Comparison of ENCODE assay signal across 24 mouse cellular contexts in the genomic region with DNA sequence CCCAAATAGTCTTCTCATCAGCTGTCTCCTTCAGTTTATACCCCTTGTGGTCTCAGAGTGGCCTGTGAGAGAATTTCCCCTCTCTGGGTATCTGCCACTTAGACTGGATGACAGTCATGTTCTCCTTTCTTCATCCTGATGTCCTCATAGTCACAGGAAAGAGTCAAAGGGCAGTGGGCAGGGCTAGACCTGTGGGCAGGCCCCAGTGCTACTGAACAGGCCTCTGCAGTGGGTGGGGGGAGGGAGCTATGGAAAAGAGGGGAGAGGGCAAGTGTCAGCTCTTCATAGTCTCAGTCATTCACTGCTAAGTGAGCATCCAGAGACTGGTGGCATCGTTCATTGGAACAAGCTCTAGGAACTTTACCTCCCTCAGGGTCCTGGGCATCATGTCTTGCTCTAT. TPM values are rescaled to one million over a fixed set of nuclear protein-coding genes. Genes with fewer than 3 reads are reported as not detected.
DNase-seq lines count a peak whose midpoint lies in the region; ATAC-seq and TF ChIP-seq lines count a peak whose summit lies in the region.
"Had no signal": no experiment of that assay in that cellular context is flagged by ENCODE, and none has a peak within 500 bp of the region (broad histone marks: within the 10 kb centered on the region; RNA-seq: fewer than 3 reads in every experiment).

Gene Awat1 (plus strand): TSS at position 301 of the 400 bp plus-strand sequence.

- no peak for TF ChIP-seq CTCF in lung, adult 2 months (IDR thresholded peaks at IDR 0.05; ENCODE audit: insufficient read depth, low read length)

- 86% methylated on average over 1 of the region's 1 CpGs for WGBS in lung, adult 2 months

- TF ChIP-seq POLR2A in lung, adult 2 months (IDR thresholded peaks at IDR 0.05; ENCODE audit: borderline replicate concordance, extremely low read depth, low read depth, low read length) = no peak

- DNase-seq in lung, adult 2 months = no peak
- DNase-seq: adrenal gland, adult 2 months; adrenal gland, adult 8-10 months; adrenal gland, postnatal 10 days; adrenal gland, postnatal 14 days; adrenal gland, postnatal 25 days; adrenal gland, postnatal 36 days; B cell, adult 2 months; cerebellum, adult 11 months; cerebellum, adult 11-12 months; cerebellum, adult 18-20 months; cerebellum, adult 2 months had no signal

- H3K4me1 ChIP-seq in lung, adult 2 months (ENCODE audit: control insufficient read depth, insufficient read depth, low read length) = no peaks in the 10 kb centered on the region

- ATAC-seq in megakaryocyte, adult 5-6 weeks (ENCODE audit: poor library complexity, severe bottlenecking) = peak; percentile 81
- ATAC-seq: activated CD4-positive, CD25-positive, alpha-beta regulatory T cell, adult 4 months; CD4-positive, CD25-positive, alpha-beta regulatory T cell, adult 4 months; Patski had no signal

- H3K4me3 ChIP-seq in lung, adult 2 months (replicated peaks; ENCODE audit: extremely low read depth, low read depth, low read length) = no peak within 1 kb of the TSS

RNA-seq across cellular contexts. Expression of gene Awat1, which starts in this region (rescaled TPM):
- 0.46 TPM in 1 of 2 replicates, not detected in the other for total RNA-seq in megakaryocyte, adult 5-6 weeks (2015)
- total RNA-seq in megakaryocyte, adult 5-6 weeks (2017) = not detected in 2 replicates
- not detected in 2 replicates for polyA plus RNA-seq in lung, adult 2 months (2012; rRNA removed)
- total RNA-seq: adrenal gland, adult 18-20 months; adrenal gland, adult 2 months; adrenal gland, adult 8-10 months; adrenal gland, postnatal 10 days; adrenal gland, postnatal 14 days; adrenal gland, postnatal 25 days; adrenal gland, postnatal 36 days; adrenal gland, postnatal 4 days; CH12.LX; ES-E14; G1E; MEL had no signal
- polyA plus RNA-seq: activated CD4-positive, CD25-positive, alpha-beta regulatory T cell, adult 4 months; adrenal gland, adult 2 months; brain, embryonic 14.5 days; C2C12; CD4-positive, CD25-positive, alpha-beta regulatory T cell, adult 4 months; cerebellum, adult 2 months; G1E; Patski had no signal

Comparison
In these comparisons a context has a peak if more than half of its experiments do, and no peak if none do; other contexts are left out.
1. Peak in ATAC-seq in megakaryocyte, adult 5-6 weeks; RNA of the gene not detected or under 1 TPM.